Mouse (Mus musculus) kidney, embryonic 15.5 days (tissue): ENCODE measurements at regions not wholly inside any gene's neighbourhood (a gene's known extent, or its start where the extent isn't known, plus 50 kb on each side); places are given as distances from the start of the nearest gene placed in this dataset.

ENCODE experiments used
- ATAC-seq: fragments of 200-750 bp; cut with Nextera tagmentation; replicated peaks from 2 replicates; pipeline ENCODE4 v1.8.0; 2017; ENCODE audit warnings: moderate TSS enrichment; ENCODE audit not compliant: low FRiP score
- H3K27ac ChIP-seq: fragments of 300-500 bp; sonication (generic); 2 replicates; pipeline ENCODE4 v1.5.1; 2015; ENCODE audit warnings: mild to moderate bottlenecking, inconsistent platforms
- H3K27me3 ChIP-seq: fragments of 300-500 bp; sonication (generic); 2 replicates; pipeline ENCODE4 v1.6.1; 2015; ENCODE audit warnings: inconsistent platforms
- H3K36me3 ChIP-seq: fragments of 300-500 bp; sonication (generic); 2 replicates; pipeline ENCODE4 v1.6.1; 2015; ENCODE audit warnings: inconsistent platforms
- H3K4me1 ChIP-seq: fragments of 300-500 bp; sonication (generic); 2 replicates; pipeline ENCODE4 v1.6.1; 2015; ENCODE audit warnings: inconsistent platforms
- H3K4me2 ChIP-seq: fragments of 300-500 bp; sonication (generic); 2 replicates; pipeline ENCODE4 v1.6.1; 2015; ENCODE audit warnings: moderate library complexity, mild to moderate bottlenecking, inconsistent platforms
- H3K4me3 ChIP-seq: fragments of 300-500 bp; sonication (generic); replicated peaks from 2 replicates; pipeline ENCODE4 v1.5.1; 2015; ENCODE audit warnings: mild to moderate bottlenecking, inconsistent platforms
- H3K9ac ChIP-seq: fragments of 300-500 bp; sonication (generic); 2 replicates; pipeline ENCODE4 v1.6.1; 2015; ENCODE audit warnings: mild to moderate bottlenecking, inconsistent platforms
- H3K9me3 ChIP-seq: fragments of 300-500 bp; sonication (generic); replicated peaks from 2 replicates; pipeline ENCODE4 v1.6.1; 2016; ENCODE audit warnings: inconsistent platforms
- WGBS: fragments of 180-500 bp; shearing (Covaris S2); methylation state at CpG from one replicate; pipeline ENCODE4 v1.1.7; 2015; ENCODE audit warnings: mixed read lengths; 5-methylcytosine and 5-hydroxymethylcytosine counted together

DNA sequence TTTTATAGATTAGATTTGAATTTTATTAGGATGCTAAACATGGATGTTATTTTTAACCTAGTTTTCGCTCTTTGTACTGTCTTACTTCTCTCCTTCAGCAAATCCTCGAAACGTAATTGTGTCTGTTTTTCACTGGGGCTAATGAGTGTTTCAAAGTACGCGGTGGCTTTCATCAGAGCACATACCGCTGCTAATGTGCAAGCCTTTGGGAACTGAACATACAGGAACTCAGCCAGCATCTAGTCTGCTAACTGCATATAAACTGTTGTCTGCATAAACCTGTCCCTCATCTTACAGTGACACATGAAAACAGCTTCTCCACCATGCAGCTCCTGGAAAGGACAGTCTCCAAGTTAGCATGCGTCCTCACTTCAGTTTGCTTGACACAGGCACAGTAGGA, 434.1 kb downstream of the Fat4 start:
- no peak for ATAC-seq

DNA sequence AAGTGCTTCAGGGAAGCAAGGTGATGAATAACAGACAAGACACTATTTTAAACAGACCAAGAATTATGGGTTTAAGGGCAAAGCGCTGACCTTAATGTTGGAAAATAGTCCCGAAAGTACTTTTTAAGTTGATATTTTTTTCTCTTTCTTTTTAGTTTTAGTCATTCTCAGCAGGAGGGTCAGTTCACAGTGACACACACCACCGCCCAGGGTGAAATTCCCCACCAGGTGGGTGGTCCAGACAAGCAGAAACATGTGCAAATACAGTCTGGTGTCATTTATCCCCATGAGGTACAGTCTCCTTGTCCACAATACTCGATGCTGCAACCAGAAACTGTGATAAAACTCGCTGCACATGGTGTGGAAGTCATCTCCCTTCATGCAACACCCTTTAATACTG, 435.5 kb downstream of the Fat4 start:
- no peak for ATAC-seq
- H3K9me3 ChIP-seq, result no peaks in the 10 kb centered on the region
- no peaks in the 10 kb centered on the region for H3K27me3 ChIP-seq
- H3K4me1 ChIP-seq, result no peaks in the 10 kb centered on the region
- no peaks in the 10 kb centered on the region for H3K36me3 ChIP-seq
- H3K27ac ChIP-seq, result no peak overlapping the region
- H3K9ac ChIP-seq, result no peak overlapping the region
- H3K4me2 ChIP-seq, result no peak overlapping the region
- WGBS, result 45% methylated on average over 5 of the region's 5 CpGs
- no peak overlapping the region for H3K4me3 ChIP-seq

More for the DNA sequence above, 434.1 kb downstream of the Fat4 start:
- Histone ChIP-seq H3K9ac (no peak overlapping the region), H3K27me3 (no peaks in the 10 kb centered on the region), H3K36me3 (no peaks in the 10 kb centered on the region), H3K4me1 (no peaks in the 10 kb centered on the region), H3K4me3 (no peak overlapping the region), H3K9me3 (no peaks in the 10 kb centered on the region), H3K27ac (no peak overlapping the region), H3K4me2 (no peak overlapping the region)
- 71% methylated on average over 7 of the region's 7 CpGs for WGBS

DNA sequence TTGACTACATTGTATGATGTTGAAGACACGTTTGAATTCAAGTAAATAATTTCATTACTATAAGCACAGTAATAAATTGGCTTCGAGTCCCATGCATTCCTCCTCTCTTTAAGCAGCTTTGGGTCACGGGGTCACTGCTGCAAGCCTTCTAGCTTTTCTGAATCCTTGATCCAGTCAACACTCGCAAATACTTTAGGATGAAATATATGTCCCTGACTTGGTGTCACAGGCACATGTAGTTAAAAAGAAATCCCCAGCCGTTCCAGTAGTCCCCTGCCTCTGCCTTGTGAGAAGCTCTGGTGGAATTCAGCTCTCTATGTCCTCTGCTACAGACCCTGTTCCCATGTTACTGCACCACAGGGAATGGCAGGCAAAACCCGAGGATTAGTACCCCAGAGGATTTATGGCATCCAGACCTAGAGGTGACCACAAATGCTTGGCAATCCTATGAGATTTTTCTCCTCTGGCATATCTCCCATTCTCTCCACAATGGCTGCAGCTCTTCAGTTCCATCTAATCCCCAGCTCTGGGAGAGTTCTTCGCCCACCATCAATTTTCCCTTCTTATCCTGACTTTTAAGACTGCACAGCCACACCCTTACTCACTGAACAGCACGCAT, 449.0 kb downstream of the Fat4 start:
- Histone ChIP-seq H3K27me3 (no peaks in the 10 kb centered on the region), H3K9me3 (no peaks in the 10 kb centered on the region), H3K4me2 (no peak overlapping the region), H3K36me3 (no peaks in the 10 kb centered on the region), H3K27ac (no peak overlapping the region), H3K9ac (no peak overlapping the region), H3K4me3 (no peak overlapping the region), H3K4me1 (0 out of 2 replicates have a peak, but pooled peaks cover 5% of the 10 kb centered on the region)
- 41% methylated on average over 8 of the region's 8 CpGs for WGBS
- ATAC-seq, result no peak

DNA sequence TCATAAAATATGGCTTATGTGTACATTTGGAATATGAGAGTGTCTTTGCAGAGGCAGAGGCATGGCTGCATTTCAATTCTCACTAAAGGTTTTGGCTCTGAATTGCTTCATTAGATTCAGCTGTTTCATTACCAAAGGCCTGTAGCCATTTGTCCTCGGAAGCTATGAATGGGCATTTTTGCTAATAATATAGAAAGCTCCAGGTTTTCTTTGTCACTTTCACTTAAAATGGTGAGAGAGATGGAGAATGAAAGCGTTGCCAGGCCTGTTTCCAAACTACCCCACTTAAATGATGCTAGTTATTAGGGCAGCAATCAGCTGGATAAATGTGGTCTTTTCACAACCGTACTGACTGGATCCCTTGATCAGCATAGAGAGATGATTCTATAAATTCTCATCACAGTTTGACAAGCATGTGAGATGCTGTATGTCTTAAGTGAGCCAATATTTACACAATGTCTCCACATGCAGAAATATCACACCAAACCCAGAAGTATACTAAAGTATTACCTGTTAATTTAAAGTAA, 454.5 kb downstream of the Fat4 start:
- ATAC-seq, result no peak
- H3K4me3 ChIP-seq, result no peak overlapping the region
- WGBS, result 80% methylated on average over 3 of the region's 3 CpGs
- no peak overlapping the region for H3K27ac ChIP-seq
- no peak overlapping the region for H3K9ac ChIP-seq
- no peaks in the 10 kb centered on the region for H3K9me3 ChIP-seq
- H3K4me1 ChIP-seq, result 0 out of 2 replicates have a peak, but pooled peaks cover 5% of the 10 kb centered on the region
- H3K27me3 ChIP-seq, result no peaks in the 10 kb centered on the region
- no peak overlapping the region for H3K4me2 ChIP-seq
- H3K36me3 ChIP-seq, result no peaks in the 10 kb centered on the region

DNA sequence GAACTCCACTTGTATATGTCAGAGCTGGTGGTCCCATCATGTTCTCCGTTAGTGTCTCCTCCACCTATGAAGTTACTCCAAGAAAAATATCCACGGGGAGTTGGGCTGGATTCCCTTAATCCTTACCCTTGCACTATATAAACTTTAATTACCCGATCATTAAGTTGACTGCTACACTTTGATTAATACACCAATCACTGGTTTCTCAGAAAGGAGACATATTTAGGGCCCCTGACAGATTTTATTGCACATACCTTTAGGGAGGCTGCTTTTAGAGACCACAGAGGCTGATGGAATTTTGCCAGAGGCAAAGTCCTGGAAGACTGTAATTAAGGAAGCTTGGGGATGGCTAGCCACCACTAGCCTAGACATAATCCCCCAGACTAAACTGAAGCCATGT, 457.3 kb downstream of the Fat4 start:
- Histone ChIP-seq H3K4me1 (0 out of 2 replicates have a peak, but pooled peaks cover 5% of the 10 kb centered on the region), H3K4me3 (no peak overlapping the region), H3K36me3 (no peaks in the 10 kb centered on the region), H3K9ac (no peak overlapping the region), H3K27ac (no peak overlapping the region), H3K9me3 (no peaks in the 10 kb centered on the region), H3K27me3 (no peaks in the 10 kb centered on the region), H3K4me2 (no peak overlapping the region)
- WGBS, result 29% methylated on average over 3 of the region's 3 CpGs
- ATAC-seq, result peak; percentile 71

DNA sequence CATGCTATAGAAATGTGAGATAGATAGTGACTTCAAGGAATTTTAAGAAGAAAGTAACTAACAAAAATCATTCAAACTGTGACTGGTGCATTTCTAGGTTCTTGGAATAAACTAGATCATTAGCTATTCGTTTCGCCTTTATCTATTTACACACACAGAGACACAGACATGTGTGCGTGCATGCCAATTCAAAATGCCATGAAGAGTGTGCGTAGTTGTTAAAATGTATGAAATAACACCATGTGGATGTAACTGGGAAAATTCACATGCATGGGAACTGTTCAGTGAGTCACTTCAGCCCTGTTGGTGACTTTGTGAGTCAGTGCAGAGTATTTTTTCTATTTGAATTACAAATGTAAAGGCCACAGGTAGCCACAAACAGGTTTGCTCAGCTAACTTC, 460.8 kb downstream of the Fat4 start:
- no peak overlapping the region for H3K9ac ChIP-seq
- ATAC-seq, result no peak

DNA sequence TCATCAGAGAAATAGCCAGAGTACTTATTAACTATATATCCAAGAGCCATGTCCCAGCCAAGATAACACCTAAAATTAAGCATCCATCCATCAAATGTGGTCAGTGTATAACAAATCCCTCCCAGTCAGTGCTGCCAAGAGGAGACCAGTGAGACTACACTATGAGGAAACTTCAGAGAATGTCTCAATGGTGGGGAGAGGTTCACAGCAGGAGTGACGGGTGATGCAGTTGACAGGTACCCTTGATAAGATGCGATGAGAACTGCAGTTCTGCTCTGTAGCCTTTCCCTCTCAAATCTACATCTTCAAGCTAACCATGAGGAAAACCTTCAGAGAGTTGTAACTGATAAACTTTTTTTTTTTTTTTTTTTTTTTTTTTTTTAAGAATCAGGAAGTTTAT, 470.3 kb downstream of the Fat4 start:
- 85% methylated on average over 2 of the region's 2 CpGs for WGBS
- Histone ChIP-seq H3K36me3 (no peaks in the 10 kb centered on the region), H3K4me2 (no peak overlapping the region), H3K27ac (no peak overlapping the region), H3K9me3 (no peaks in the 10 kb centered on the region), H3K9ac (no peak overlapping the region), H3K4me3 (no peak overlapping the region), H3K27me3 (no peaks in the 10 kb centered on the region), H3K4me1 (no peaks in the 10 kb centered on the region)
- ATAC-seq, result no peak

More for the DNA sequence above, 460.8 kb downstream of the Fat4 start:
- no peaks in the 10 kb centered on the region for H3K36me3 ChIP-seq
- H3K4me1 ChIP-seq, result no peaks in the 10 kb centered on the region
- no peak overlapping the region for H3K4me3 ChIP-seq
- no peak overlapping the region for H3K4me2 ChIP-seq
- WGBS, result 95% methylated on average over 4 of the region's 4 CpGs
- H3K9me3 ChIP-seq, result no peaks in the 10 kb centered on the region
- no peaks in the 10 kb centered on the region for H3K27me3 ChIP-seq
- H3K27ac ChIP-seq, result no peak overlapping the region

DNA sequence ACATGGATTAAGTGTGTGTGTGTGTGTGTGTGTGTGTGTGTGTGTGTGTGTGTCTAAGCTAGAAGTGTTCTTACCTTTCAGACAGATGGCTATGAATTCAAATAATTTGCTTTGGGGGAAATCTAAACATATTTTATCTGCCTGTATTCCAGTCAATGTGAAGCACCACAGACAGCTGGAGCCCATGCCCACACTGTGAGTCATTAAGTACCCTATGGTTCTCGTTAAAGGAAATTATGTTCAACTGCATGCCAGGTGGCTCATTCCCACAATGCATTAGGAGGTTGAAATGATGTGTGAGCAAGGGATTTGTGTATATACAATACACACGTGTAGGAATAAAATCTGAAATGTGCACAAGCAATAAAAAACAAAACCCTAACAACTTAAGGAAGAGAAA, 473.5 kb downstream of the Fat4 start:
- H3K36me3 ChIP-seq, result no peaks in the 10 kb centered on the region
- H3K9me3 ChIP-seq, result no peaks in the 10 kb centered on the region
- ATAC-seq, result no peak
- WGBS, result 69% methylated on average over 2 of the region's 2 CpGs
- H3K4me3 ChIP-seq, result no peak overlapping the region
- no peak overlapping the region for H3K9ac ChIP-seq
- no peaks in the 10 kb centered on the region for H3K4me1 ChIP-seq
- H3K4me2 ChIP-seq, result no peak overlapping the region
- no peaks in the 10 kb centered on the region for H3K27me3 ChIP-seq
- no peak overlapping the region for H3K27ac ChIP-seq

DNA sequence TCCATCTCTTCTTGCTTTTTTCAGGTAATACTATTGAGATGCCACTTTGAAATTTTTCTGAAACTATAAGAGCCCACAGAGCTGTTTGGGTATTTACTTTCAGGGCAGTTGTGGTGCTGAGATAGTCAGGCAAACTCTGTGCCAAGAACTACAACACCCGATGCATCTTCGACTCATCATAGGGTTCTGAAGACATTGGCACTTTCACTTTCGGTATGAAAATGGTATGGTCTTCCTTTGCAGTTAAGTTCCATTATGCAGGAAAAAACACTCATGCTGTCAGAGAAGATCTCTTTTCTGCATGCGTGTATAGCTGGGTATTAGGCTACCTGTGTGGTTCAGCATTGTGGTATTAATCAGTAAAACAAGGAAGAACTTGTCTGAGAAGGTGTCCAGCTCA, 484.2 kb downstream of the Fat4 start:
- Histone ChIP-seq H3K36me3 (no peaks in the 10 kb centered on the region), H3K4me3 (no peak overlapping the region)
- WGBS, result 93% methylated on average over 4 of the region's 4 CpGs

DNA sequence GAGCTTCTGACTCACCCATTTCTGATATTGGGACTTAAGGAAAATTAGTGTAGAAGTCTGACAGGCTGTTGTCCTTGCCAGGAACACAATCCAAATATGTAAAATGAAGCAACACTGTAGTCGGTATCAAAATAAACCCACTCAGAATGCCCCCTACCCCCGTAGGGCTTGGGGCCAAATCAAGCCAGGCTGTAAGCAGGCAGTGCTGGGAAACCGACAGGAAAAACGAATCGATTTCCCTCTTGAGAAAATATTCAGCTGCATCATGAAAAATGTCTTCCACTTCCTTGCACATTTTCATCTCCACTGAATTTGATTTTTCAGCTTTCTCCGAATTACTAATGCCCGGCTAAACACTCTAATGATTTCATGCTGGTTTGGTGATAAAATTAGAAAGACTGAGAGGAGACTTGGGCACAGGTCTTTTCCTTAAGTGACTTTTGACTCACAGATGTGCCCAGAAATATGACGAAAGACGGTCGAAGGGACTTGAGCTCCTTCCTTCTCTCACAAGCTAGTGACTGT, 485.7 kb downstream of the Fat4 start:
- H3K27me3 ChIP-seq, result no peaks in the 10 kb centered on the region
- no peak overlapping the region for H3K27ac ChIP-seq
- ATAC-seq, result no peak
- no peaks in the 10 kb centered on the region for H3K4me1 ChIP-seq
- H3K9me3 ChIP-seq, result no peaks in the 10 kb centered on the region
- no peak overlapping the region for H3K4me2 ChIP-seq
- H3K36me3 ChIP-seq, result no peaks in the 10 kb centered on the region
- WGBS, result 82% methylated on average over 10 of the region's 10 CpGs
- H3K9ac ChIP-seq, result no peak overlapping the region
- no peak overlapping the region for H3K4me3 ChIP-seq

More for the DNA sequence above, 484.2 kb downstream of the Fat4 start:
- no peaks in the 10 kb centered on the region for H3K4me1 ChIP-seq
- H3K9me3 ChIP-seq, result no peaks in the 10 kb centered on the region
- H3K27ac ChIP-seq, result no peak overlapping the region
- no peaks in the 10 kb centered on the region for H3K27me3 ChIP-seq
- no peak overlapping the region for H3K4me2 ChIP-seq
- H3K9ac ChIP-seq, result no peak overlapping the region
- no peak for ATAC-seq

DNA sequence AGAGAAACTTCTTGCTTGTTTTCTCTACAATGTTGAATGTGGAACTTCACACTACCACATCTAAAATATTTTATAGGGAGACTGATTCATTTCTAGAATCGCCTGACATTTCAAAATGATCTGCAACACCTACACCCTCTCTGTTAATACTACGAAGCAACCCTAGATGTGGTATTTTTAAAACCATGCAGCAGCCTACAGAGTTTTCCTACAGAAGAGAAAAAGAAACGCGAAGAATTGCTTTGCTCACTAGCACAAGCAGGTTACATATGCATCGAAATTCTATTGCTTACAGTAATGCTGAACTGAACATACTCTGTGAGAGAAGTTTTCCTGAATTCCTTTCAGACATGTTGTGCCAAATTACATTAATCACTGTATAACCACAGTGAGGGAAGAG, 488.7 kb downstream of the Fat4 start:
- no peak for ATAC-seq
- Histone ChIP-seq H3K36me3 (no peaks in the 10 kb centered on the region), H3K4me3 (no peak overlapping the region), H3K27me3 (no peaks in the 10 kb centered on the region), H3K27ac (no peak overlapping the region), H3K9me3 (no peaks in the 10 kb centered on the region), H3K9ac (no peak overlapping the region), H3K4me1 (no peaks in the 10 kb centered on the region), H3K4me2 (no peak overlapping the region)
- WGBS, result 83% methylated on average over 5 of the region's 5 CpGs

DNA sequence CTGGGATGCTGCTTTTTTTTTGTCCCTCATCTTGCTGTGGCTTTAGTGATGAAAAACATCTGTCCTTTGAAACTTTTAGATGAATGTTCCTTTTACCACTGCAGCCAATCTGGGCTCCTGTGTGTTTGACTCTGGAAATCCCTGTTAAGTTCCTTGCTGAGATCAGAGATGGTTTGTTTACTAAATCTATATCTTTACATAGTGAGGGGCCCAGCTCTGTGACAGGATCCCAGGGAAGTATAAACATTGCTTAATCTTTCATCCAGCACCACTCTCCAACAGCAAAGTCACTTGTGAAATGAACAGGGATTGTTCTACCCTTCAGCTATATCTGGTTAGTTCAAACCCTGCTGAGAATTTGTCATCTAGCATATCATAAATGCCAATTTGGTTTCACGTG, 501.8 kb downstream of the Fat4 start:
- Histone ChIP-seq H3K4me1 (peaks cover 17% of the 10 kb centered on the region; the same call in 1 of the 2 replicates), H3K4me3 (no peak overlapping the region), H3K4me2 (no peak overlapping the region), H3K36me3 (no peaks in the 10 kb centered on the region), H3K27ac (no peak overlapping the region), H3K27me3 (no peaks in the 10 kb centered on the region), H3K9ac (no peak overlapping the region), H3K9me3 (no peaks in the 10 kb centered on the region)
- no peak for ATAC-seq
- WGBS, result 83% methylated on average over 1 of the region's 1 CpGs

DNA sequence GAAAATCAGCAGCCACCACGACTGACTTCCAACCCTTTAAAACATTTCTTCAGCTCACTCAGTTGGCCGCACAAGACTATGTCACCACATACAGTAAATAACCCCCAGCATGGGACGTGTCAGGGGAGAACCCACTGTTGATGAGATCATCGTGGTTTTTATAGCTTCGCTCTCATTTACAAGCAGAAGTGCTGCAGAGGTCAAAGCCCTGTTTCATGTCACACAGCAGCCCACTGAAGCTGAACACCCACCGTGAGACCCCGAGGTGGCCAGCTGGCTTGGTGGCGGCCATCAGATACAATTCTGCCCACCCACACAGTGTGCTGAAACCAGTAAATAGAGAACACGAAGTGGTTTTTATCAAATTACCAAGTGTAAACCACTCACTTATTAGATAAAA, 503.7 kb downstream of the Fat4 start:
- ATAC-seq, result peak; percentile 82
- H3K4me1 ChIP-seq, result peaks cover 17% of the 10 kb centered on the region; the same call in 1 of the 2 replicates
- H3K27me3 ChIP-seq, result no peaks in the 10 kb centered on the region
- no peak overlapping the region for H3K4me2 ChIP-seq
- no peak overlapping the region for H3K27ac ChIP-seq
- 16% methylated on average over 9 of the region's 9 CpGs for WGBS
- H3K36me3 ChIP-seq, result no peaks in the 10 kb centered on the region
- H3K9ac ChIP-seq, result no peak overlapping the region
- H3K9me3 ChIP-seq, result no peaks in the 10 kb centered on the region
- H3K4me3 ChIP-seq, result no peak overlapping the region
